Comparison of ENCODE assay signal across 21 mouse cellular contexts in the genomic region with DNA sequence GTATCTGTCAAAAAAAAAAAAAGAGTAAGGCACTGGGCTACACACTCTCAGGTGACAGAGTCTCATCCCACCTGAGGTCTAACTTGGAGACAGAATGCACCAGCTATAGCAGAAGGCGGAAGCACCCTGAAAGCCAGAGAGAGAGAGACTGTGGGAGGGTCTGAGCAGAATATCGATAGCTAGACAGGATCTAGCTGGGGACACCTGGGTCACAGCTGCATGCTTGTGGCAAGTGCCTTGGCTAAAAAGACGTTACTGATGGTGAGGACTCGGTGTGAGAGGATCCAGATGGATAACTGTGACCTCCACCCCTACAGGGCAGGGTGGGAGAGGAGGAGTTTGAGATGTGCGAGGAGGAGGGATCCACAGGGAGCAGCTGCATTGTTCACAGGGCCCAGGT. TPM values are rescaled to one million over a fixed set of nuclear protein-coding genes. Genes with fewer than 3 reads are reported as not detected.
DNase-seq lines count a peak whose midpoint lies in the region; ATAC-seq and TF ChIP-seq lines count a peak whose summit lies in the region.
"Had no signal": no experiment of that assay in that cellular context is flagged by ENCODE, and none has a peak within 500 bp of the region (broad histone marks: within the 10 kb centered on the region; RNA-seq: fewer than 3 reads in every experiment).

No protein-coding gene starts in this region.

- H3K4me1 ChIP-seq in hindbrain, embryonic 10.5 days (replicated peaks), result peaks cover 29% of the 10 kb centered on the region
- peaks cover 3% of the 10 kb centered on the region; the same call in 1 of the 2 replicates for H3K4me1 ChIP-seq in hindbrain, embryonic 12.5 days
- peaks cover 79% of the 10 kb centered on the region for H3K4me1 ChIP-seq in G1E (ENCODE audit: insufficient read depth, low read depth, low read length)
- peaks cover 46% of the 10 kb centered on the region for H3K4me1 ChIP-seq in limb, embryonic 10.5 days
- H3K4me1 ChIP-seq in liver, postnatal 0 days (ENCODE audit: insufficient read depth), result peaks cover 42% of the 10 kb centered on the region

- peaks cover 16% of the 10 kb centered on the region for H3K27me3 ChIP-seq in hindbrain, embryonic 10.5 days (ENCODE audit: insufficient read depth, poor library complexity, severe bottlenecking)
- peaks cover 8% of the 10 kb centered on the region for H3K27me3 ChIP-seq in hindbrain, embryonic 12.5 days
- no peaks in the 10 kb centered on the region for H3K27me3 ChIP-seq in G1E (ENCODE audit: insufficient read depth, low read length)
- H3K27me3 ChIP-seq in limb, embryonic 10.5 days (ENCODE audit: low read depth, poor library complexity, severe bottlenecking), result peaks cover 11% of the 10 kb centered on the region
- H3K27me3 ChIP-seq in liver, postnatal 0 days (ENCODE audit: insufficient read depth, low read length), result no peaks in the 10 kb centered on the region
- H3K27me3 ChIP-seq: lung, embryonic 15.5 days had no signal

- no peak overlapping the region for H3K9ac ChIP-seq in hindbrain, embryonic 12.5 days
- peak overlapping the region; percentile 69 for H3K9ac ChIP-seq in liver, postnatal 0 days (replicated peaks)
- H3K9ac ChIP-seq: hindbrain, embryonic 13.5 days; lung, embryonic 15.5 days had no signal

- no peaks in the 10 kb centered on the region for H3K36me3 ChIP-seq in hindbrain, embryonic 10.5 days
- H3K36me3 ChIP-seq in hindbrain, embryonic 12.5 days, result no peaks in the 10 kb centered on the region
- peaks cover 19% of the 10 kb centered on the region for H3K36me3 ChIP-seq in G1E (replicated peaks)
- no peaks in the 10 kb centered on the region for H3K36me3 ChIP-seq in limb, embryonic 10.5 days
- H3K36me3 ChIP-seq in liver, postnatal 0 days (replicated peaks; ENCODE audit: insufficient read depth, low read length), result no peaks in the 10 kb centered on the region
- H3K36me3 ChIP-seq: hindbrain, embryonic 13.5 days; lung, embryonic 15.5 days had no signal

- TF ChIP-seq EP300 in liver, postnatal 0 days (IDR thresholded peaks at IDR 0.05; ENCODE audit: low read depth), result no peak

- H3K27ac ChIP-seq in hindbrain, embryonic 10.5 days, result 0 out of 2 replicates have a peak overlapping the region, but pooled peaks have one; percentile 12
- no peak overlapping the region for H3K27ac ChIP-seq in hindbrain, embryonic 12.5 days
- 0 out of 2 replicates have a peak overlapping the region, but pooled peaks have one; percentile 3 for H3K27ac ChIP-seq in limb, embryonic 10.5 days
- peak overlapping the region; percentile 91 for H3K27ac ChIP-seq in liver, postnatal 0 days (ENCODE audit: low read depth)
- H3K27ac ChIP-seq: hindbrain, embryonic 13.5 days; lung, embryonic 15.5 days had no signal

- no peak for DNase-seq in hindbrain, embryonic 10.5 days (ENCODE audit: low spot score)
- DNase-seq in G1E (ENCODE audit: low spot score), result no peak
- no peak for DNase-seq in limb, embryonic 10.5 days (ENCODE audit: low spot score)
- no peak for DNase-seq in liver, postnatal 0 days
- no peak for DNase-seq in frontal cortex, postnatal 14 days (ENCODE audit: low spot score in 2 of 2)
- no peak for DNase-seq in layer of hippocampus, adult 9-10 months (ENCODE audit: low spot score)
- DNase-seq: B cell, adult 2 months; cerebellum, postnatal 14 days; kidney, postnatal 4 days; midbrain, embryonic 14.5 days; right cerebral cortex, adult 18-20 months; thymus, postnatal 36 days had no signal

- H3K4me2 ChIP-seq in hindbrain, embryonic 12.5 days (replicated peaks), result no peak overlapping the region
- H3K4me2 ChIP-seq in liver, postnatal 0 days (ENCODE audit: low read depth, low read length), result peak overlapping the region; percentile 73
- H3K4me2 ChIP-seq: hindbrain, embryonic 13.5 days; lung, embryonic 15.5 days had no signal

- no peak overlapping the region for H3K4me3 ChIP-seq in hindbrain, embryonic 10.5 days
- no peak overlapping the region for H3K4me3 ChIP-seq in hindbrain, embryonic 12.5 days
- H3K4me3 ChIP-seq in G1E (ENCODE audit: low read depth, low read length), result peak overlapping the region; percentile 66; the same call in 1 of the 2 replicates
- H3K4me3 ChIP-seq in limb, embryonic 10.5 days, result no peak overlapping the region
- H3K4me3 ChIP-seq in liver, postnatal 0 days (ENCODE audit: low read depth, low read length), result peak overlapping the region; percentile 63
- H3K4me3 ChIP-seq: hindbrain, embryonic 13.5 days; lung, embryonic 15.5 days; myocyte had no signal

- H3K9me3 ChIP-seq in hindbrain, embryonic 10.5 days, result no peaks in the 10 kb centered on the region
- H3K9me3 ChIP-seq in hindbrain, embryonic 12.5 days (replicated peaks), result no peaks in the 10 kb centered on the region
- H3K9me3 ChIP-seq in G1E (replicated peaks), result no peaks in the 10 kb centered on the region
- H3K9me3 ChIP-seq in limb, embryonic 10.5 days (replicated peaks), result no peaks in the 10 kb centered on the region
- no peaks in the 10 kb centered on the region for H3K9me3 ChIP-seq in liver, postnatal 0 days (ENCODE audit: low read length)
- H3K9me3 ChIP-seq: hindbrain, embryonic 13.5 days; lung, embryonic 15.5 days had no signal

- 49% methylated on average over 5 of the region's 5 CpGs for WGBS in hindbrain, embryonic 10.5 days
- WGBS in hindbrain, embryonic 12.5 days, result 39% methylated on average over 5 of the region's 5 CpGs
- 32% methylated on average over 5 of the region's 5 CpGs for WGBS in limb, embryonic 10.5 days
- WGBS in liver, postnatal 0 days (ENCODE audit: insufficient replicate concordance), result 30% methylated on average over 5 of the region's 5 CpGs

- no peak for ATAC-seq in hindbrain, embryonic 12.5 days (ENCODE audit: low FRiP score)
- peak; percentile 2; the same call in 1 of the 2 replicates for ATAC-seq in G1E (ENCODE audit: extremely low read depth, insufficient number of reproducible peaks, low FRiP score, poor library complexity, severe bottlenecking)
- ATAC-seq in liver, postnatal 0 days, result peak; percentile 11
- ATAC-seq: forebrain, embryonic 14.5 days had no signal

- TF ChIP-seq CTCF in G1E (IDR thresholded peaks at IDR 0.05; ENCODE audit: low read depth, low read length), result no peak
- TF ChIP-seq CTCF in liver, postnatal 0 days (IDR thresholded peaks at IDR 0.05; ENCODE audit: low read depth), result no peak

RNA-seq across cellular contexts. Expression of a gene that starts 0.5 kb away (rescaled TPM):
- 1.2 and 2.2 TPM in 2 replicates for polyA plus RNA-seq in hindbrain, embryonic 10.5 days (2016; fragmentation: Nextera tagmentation; extraction: Ambion mirVana)
- 0.29 and 0.67 TPM in 2 replicates for polyA plus RNA-seq in hindbrain, embryonic 12.5 days (2016; fragmentation: Nextera tagmentation; extraction: Ambion mirVana)
- 5.0 and 20.9 TPM in 2 replicates for total RNA-seq in G1E (2014; fragmentation: Nextera tagmentation)
- total RNA-seq in G1E (2017), result 3.3 and 4.2 TPM in 2 replicates
- polyA plus RNA-seq in G1E (2012), result 10.3 and 11.7 TPM in 2 replicates
- 1.6 and 2.3 TPM in 2 replicates for polyA plus RNA-seq in limb, embryonic 10.5 days (2016; fragmentation: Nextera tagmentation; extraction: Ambion mirVana)
- 32.7 and 33.8 TPM in 2 replicates for polyA plus RNA-seq in liver, postnatal 0 days (2015; fragmentation: Nextera tagmentation; extraction: Ambion mirVana)
- total RNA-seq: gastrocnemius, adult 18-20 months had no signal
- polyA plus RNA-seq: forebrain, embryonic 14.5 days; gonadal fat pad, adult 2 months; hindbrain, embryonic 13.5 days; kidney, embryonic 14.5 days; midbrain, embryonic 14.5 days; myocyte had no signal

RNA-seq across cellular contexts. Expression of a gene that starts 12.5 kb away (rescaled TPM):
- polyA plus RNA-seq in hindbrain, embryonic 10.5 days (2016; fragmentation: Nextera tagmentation; extraction: Ambion mirVana), result 0.30 and 0.31 TPM in 2 replicates
- 0.47 and 0.50 TPM in 2 replicates for polyA plus RNA-seq in hindbrain, embryonic 12.5 days (2016; fragmentation: Nextera tagmentation; extraction: Ambion mirVana)
- total RNA-seq in G1E (2014; fragmentation: Nextera tagmentation) (8.7 TPM in 2 replicates), G1E (2017) (0.29 TPM in 1 of 2 replicates, not detected in the other)
- polyA plus RNA-seq in G1E (2012), result 0.07 and 0.09 TPM in 2 replicates
- 0.23 and 0.58 TPM in 2 replicates for polyA plus RNA-seq in limb, embryonic 10.5 days (2016; fragmentation: Nextera tagmentation; extraction: Ambion mirVana)
- 0.33 and 0.48 TPM in 2 replicates for polyA plus RNA-seq in liver, postnatal 0 days (2015; fragmentation: Nextera tagmentation; extraction: Ambion mirVana)
- polyA plus RNA-seq: intestine, embryonic 14.5 days had no signal

RNA-seq across cellular contexts. Expression of a gene that starts 12.5 kb away (rescaled TPM):
- polyA plus RNA-seq in hindbrain, embryonic 10.5 days (2016; fragmentation: Nextera tagmentation; extraction: Ambion mirVana), result 33.7 and 42.3 TPM in 2 replicates
- polyA plus RNA-seq in hindbrain, embryonic 12.5 days (2016; fragmentation: Nextera tagmentation; extraction: Ambion mirVana), result 24.2 and 24.4 TPM in 2 replicates
- total RNA-seq in G1E (2014; fragmentation: Nextera tagmentation) (221 and 236 TPM in 2 replicates), G1E (2017) (95.8 and 105 TPM in 2 replicates)
- polyA plus RNA-seq in G1E (2012), result 189 and 211 TPM in 2 replicates
- polyA plus RNA-seq in limb, embryonic 10.5 days (2016; fragmentation: Nextera tagmentation; extraction: Ambion mirVana), result 24.4 and 31.3 TPM in 2 replicates
- 60.6 and 62.2 TPM in 2 replicates for polyA plus RNA-seq in liver, postnatal 0 days (2015; fragmentation: Nextera tagmentation; extraction: Ambion mirVana)

RNA-seq across cellular contexts. Expression of a gene that starts 15.0 kb away (rescaled TPM):
- polyA plus RNA-seq in hindbrain, embryonic 10.5 days (2016; fragmentation: Nextera tagmentation; extraction: Ambion mirVana), result 13.3 and 17.9 TPM in 2 replicates
- polyA plus RNA-seq in hindbrain, embryonic 12.5 days (2016; fragmentation: Nextera tagmentation; extraction: Ambion mirVana), result 9.2 and 11.3 TPM in 2 replicates
- total RNA-seq in G1E (2014; fragmentation: Nextera tagmentation), result 16.5 and 27.3 TPM in 2 replicates
- total RNA-seq in G1E (2017), result 9.6 and 12.2 TPM in 2 replicates
- 25.3 and 32.3 TPM in 2 replicates for polyA plus RNA-seq in G1E (2012)
- polyA plus RNA-seq in limb, embryonic 10.5 days (2016; fragmentation: Nextera tagmentation; extraction: Ambion mirVana), result 25.1 and 28.2 TPM in 2 replicates
- polyA plus RNA-seq in liver, postnatal 0 days (2015; fragmentation: Nextera tagmentation; extraction: Ambion mirVana), result 19.0 and 20.2 TPM in 2 replicates

RNA-seq across cellular contexts. Expression of a gene that starts 15.1 kb away (rescaled TPM):
- 1.5 TPM in 2 replicates for polyA plus RNA-seq in hindbrain, embryonic 10.5 days (2016; fragmentation: Nextera tagmentation; extraction: Ambion mirVana)
- 1.2 and 2.0 TPM in 2 replicates for polyA plus RNA-seq in hindbrain, embryonic 12.5 days (2016; fragmentation: Nextera tagmentation; extraction: Ambion mirVana)
- total RNA-seq in G1E (2014; fragmentation: Nextera tagmentation) (8.5 and 43.8 TPM in 2 replicates), G1E (2017) (3.4 and 4.6 TPM in 2 replicates)
- polyA plus RNA-seq in G1E (2012), result 18.5 and 26.9 TPM in 2 replicates
- polyA plus RNA-seq in limb, embryonic 10.5 days (2016; fragmentation: Nextera tagmentation; extraction: Ambion mirVana), result 1.4 and 1.5 TPM in 2 replicates
- polyA plus RNA-seq in liver, postnatal 0 days (2015; fragmentation: Nextera tagmentation; extraction: Ambion mirVana), result 6.3 and 6.8 TPM in 2 replicates

Comparison
In these comparisons a context has a peak if more than half of its experiments do, and no peak if none do; other contexts are left out.
1. H3K4me3 ChIP-seq: peak in G1E (single experiment) and liver, postnatal 0 days (single experiment); none in hindbrain, embryonic 10.5 days (single experiment), hindbrain, embryonic 12.5 days (single experiment) and limb, embryonic 10.5 days (single experiment).